Mouse (Mus musculus): ENCODE results near the gene Gba.
"Not testable (repeated sequence)": the region's sequence is repeated elsewhere in the genome, so short reads cannot be mapped to it uniquely, and the experiment has no call there.

Gene Gba

GRCm38 (mm10) chr3:89214681-89215411 lies 12.1 kb downstream of the Gba start, which contains the start of gene Thbs3:
Gene Thbs3, plus strand, starts transcription at chr3:89215180.
- no peak for DNase-seq (ENCODE audit: low spot score in 2 of 2)

GRCm38 (mm10) chr3:89215853-89216252 lies 13.1 kb downstream of the Gba start:
- DNase-seq (ENCODE audit: low spot score in 2 of 2) = peak; percentile 88 to 96

- DNase-seq (ENCODE audit: low spot score in 2 of 2) = not testable (repeated sequence)
Observed at GRCm38 (mm10) chr3:89216407-89216806, 13.7 kb downstream of the Gba start.

DNA sequence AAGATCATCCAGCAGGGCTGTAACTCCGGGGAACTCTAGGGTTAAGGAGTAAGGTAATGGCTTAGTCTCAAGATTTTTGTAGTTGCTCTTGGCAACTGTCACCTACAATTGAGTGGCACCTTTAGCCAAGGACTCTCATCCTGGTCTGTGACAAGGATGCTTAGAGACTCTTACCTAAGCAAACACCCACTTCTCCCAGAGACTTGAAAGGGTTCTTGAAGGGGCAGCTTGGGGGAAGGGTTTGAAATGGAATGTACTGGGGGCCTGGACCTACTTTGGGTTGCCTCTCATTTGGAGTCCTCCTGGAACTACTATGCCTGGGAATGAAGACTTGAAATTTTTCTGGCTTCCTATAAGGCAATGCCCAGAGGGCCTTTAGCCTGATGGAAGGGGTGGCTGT lies 15.5 kb downstream of the Gba start:
- DNase-seq (ENCODE audit: low spot score in 2 of 2) = no peak

- no peak for DNase-seq (ENCODE audit: low spot score in 2 of 2)
Observed at GRCm38 (mm10) chr3:89219546-89219945, 16.8 kb downstream of the Gba start.

- no peak for DNase-seq (ENCODE audit: low spot score in 2 of 2)
Observed at GRCm38 (mm10) chr3:89221167-89221566, 18.4 kb downstream of the Gba start.

DNA sequence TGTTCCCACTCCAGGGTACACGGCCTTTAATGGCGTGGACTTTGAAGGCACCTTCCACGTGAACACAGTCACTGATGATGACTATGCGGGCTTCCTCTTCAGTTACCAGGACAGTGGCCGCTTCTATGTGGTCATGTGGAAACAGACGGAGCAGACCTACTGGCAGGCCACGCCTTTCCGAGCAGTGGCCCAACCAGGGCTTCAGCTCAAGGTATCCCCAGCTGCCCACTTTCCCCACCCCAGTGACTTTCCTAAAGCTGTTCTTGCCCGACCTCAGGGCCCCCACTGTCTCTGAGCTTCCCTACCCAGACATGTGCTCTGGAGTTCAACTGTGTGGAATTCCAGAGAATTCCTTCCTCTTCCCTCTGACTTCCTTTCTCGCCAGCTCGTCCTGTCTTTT lies 22.1 kb downstream of the Gba start:
- DNase-seq (ENCODE audit: low spot score in 2 of 2) = no peak

GRCm38 (mm10) chr3:89225321-89225815 lies 22.6 kb downstream of the Gba start:
- no peak for DNase-seq (ENCODE audit: low spot score in 2 of 2)

- no peak for DNase-seq (ENCODE audit: low spot score in 2 of 2)
Observed at GRCm38 (mm10) chr3:89225918-89226317, 23.2 kb downstream of the Gba start.

GRCm38 (mm10) chr3:89226361-89226760 lies 23.6 kb downstream of the Gba start:
- DNase-seq (ENCODE audit: low spot score in 2 of 2) = no peak

DNA sequence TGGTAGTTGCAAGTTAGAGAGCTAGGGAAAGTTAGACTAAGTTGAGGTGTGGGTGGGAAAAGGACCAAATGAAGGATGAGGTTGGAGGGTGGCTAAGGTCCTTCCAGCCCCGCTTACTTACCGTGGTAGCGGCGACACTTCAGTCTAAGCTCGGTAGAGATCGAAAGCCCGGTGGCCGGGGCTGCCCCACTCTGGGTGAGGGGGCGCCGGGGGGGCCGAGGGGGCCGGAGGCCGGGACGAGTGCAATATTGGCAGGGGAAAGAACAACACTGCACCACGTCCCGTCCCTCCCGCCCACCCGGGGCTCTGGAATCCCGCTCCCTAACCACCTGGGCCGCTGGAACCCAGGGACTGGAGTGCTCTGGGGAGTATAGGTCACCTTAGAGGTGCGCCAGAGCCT lies 24.2 kb downstream of the Gba start, which contains the start of gene Mtx1:
Gene Mtx1, minus strand, starts transcription at position 189 of the 400 bp plus-strand sequence.
- no peak for DNase-seq (ENCODE audit: low spot score in 2 of 2)

GRCm38 (mm10) chr3:89227307-89228179 lies 24.8 kb downstream of the Gba start:
- DNase-seq (ENCODE audit: low spot score in 2 of 2) = peak; percentile 92 to 96

- DNase-seq (ENCODE audit: low spot score in 2 of 2) = peak; percentile 88 to 89
Observed at GRCm38 (mm10) chr3:89228180-89228549, 25.4 kb downstream of the Gba start.

GRCm38 (mm10) chr3:89228836-89229235 lies 26.1 kb downstream of the Gba start, which contains the start of gene Muc1:
Gene Muc1, plus strand, starts transcription at chr3:89229057.
- DNase-seq (ENCODE audit: low spot score in 2 of 2) = no peak

GRCm38 (mm10) chr3:89229276-89229675 lies 26.5 kb downstream of the Gba start:
- no peak for DNase-seq (ENCODE audit: low spot score in 2 of 2)

DNA sequence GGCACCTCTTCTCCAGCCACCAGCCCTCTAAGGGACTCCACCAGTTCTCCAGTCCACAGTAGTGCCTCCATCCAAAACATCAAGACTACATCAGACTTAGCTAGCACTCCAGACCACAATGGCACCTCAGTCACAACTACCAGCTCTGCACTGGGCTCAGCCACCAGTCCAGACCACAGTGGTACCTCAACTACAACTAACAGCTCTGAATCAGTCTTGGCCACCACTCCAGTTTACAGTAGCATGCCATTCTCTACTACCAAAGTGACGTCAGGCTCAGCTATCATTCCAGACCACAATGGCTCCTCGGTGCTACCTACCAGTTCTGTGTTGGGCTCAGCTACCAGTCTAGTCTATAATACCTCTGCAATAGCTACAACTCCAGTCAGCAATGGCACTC lies 27.8 kb downstream of the Gba start:
- no peak for DNase-seq (ENCODE audit: low spot score in 2 of 2)

DNA sequence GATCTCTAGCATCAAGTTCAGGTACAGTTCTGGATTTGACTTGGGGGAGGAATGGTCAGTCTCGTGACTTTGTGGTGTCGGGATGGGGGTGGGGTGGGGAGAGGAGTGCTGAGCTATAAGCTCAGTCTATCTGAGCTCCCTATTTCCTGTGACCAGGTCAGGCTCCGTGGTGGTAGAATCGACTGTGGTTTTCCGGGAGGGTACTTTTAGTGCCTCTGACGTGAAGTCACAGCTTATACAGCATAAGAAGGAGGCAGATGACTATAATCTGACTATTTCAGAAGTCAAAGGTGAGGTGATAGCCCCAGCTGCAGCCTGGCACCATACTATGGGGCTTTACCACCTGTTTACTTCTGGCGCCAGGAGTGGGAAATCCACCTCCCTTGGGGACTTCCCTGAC lies 28.6 kb downstream of the Gba start:
- no peak for DNase-seq (ENCODE audit: low spot score in 2 of 2)

DNA sequence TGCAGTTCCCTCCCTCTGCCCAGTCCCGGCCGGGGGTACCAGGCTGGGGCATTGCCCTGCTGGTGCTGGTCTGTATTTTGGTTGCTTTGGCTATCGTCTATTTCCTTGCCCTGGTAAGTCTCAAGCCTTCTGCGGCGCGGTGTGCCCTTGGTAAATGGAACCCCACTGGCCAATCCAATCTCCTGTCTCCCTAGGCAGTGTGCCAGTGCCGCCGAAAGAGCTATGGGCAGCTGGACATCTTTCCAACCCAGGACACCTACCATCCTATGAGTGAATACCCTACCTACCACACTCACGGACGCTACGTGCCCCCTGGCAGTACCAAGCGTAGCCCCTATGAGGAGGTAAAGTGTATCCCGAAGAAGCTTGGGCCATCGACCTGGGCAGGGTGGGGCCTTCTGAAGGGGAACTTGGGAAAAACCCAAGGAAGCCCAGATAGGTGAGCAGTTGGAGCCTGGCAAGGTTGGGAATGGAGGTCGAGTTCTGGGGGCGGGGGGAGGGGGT lies 29.1 kb downstream of the Gba start:
- DNase-seq (ENCODE audit: low spot score in 2 of 2) = no peak

- no peak for DNase-seq (ENCODE audit: low spot score in 2 of 2)
Observed at GRCm38 (mm10) chr3:89232614-89233013, 29.9 kb downstream of the Gba start.

GRCm38 (mm10) chr3:89233562-89234110 lies 30.9 kb downstream of the Gba start:
- no peak for DNase-seq (ENCODE audit: low spot score in 2 of 2)

DNA sequence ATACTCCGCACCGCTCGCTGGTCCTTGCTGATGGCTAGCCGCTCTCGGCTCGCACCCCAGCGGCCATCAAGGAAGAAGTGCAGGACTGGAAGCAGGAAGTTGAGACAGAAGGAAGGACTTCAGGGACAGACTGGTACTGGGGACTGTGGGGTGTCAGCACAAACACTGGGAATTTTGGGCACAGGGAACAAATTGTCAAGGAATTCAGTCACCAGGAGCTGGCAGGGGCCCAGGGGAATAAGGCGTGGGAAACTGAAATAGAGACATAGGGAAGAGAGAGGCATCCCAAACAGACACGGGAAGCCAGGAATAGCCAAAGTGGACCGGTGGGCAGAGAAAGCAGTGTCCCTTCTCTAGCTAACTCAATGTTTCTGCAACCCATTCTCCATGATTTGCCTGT lies 33.8 kb downstream of the Gba start:
- no peak for DNase-seq (ENCODE audit: low spot score in 2 of 2)

- no peak for DNase-seq (ENCODE audit: low spot score in 2 of 2)
Observed at GRCm38 (mm10) chr3:89237682-89238081, 35.0 kb downstream of the Gba start.
